In the genomic region with DNA sequence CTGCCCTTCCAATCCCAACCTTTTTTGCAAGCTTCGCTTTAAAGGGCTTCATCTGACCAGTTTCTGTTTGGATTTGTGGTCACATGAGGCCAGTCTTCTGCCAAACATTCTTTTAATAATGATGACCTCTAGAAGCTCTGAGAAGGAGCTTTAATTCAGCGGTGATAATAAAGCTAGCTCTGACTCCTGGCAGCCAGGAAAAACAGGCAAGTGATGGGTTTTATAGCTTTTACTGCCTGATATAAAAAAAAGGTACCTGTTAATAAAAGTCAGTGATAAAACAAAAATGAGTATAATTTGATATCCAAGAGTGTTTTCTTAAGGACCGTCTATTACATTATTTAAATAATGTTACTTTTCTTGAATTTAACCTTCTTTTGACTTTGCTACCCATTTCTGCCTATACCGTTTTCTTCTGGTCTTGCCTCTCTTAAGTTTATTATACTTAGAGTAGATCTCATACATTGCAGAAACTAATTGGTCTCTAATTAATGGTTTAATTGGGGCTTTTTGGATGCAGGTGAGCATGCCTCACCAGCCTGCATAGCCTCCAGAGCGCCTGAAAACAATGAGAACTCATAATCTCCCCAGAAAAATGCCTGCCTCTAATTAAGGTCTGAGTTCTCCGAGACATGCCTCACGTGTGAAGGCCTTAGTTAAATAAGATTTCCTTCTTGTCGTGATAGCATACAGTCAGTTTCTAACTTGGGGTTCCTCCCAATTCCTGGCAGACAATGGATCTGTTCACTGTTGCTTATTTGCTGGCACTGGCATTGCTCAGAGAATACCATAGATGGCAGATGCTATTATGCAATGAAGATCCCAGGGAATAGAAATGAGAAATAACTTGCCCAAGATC, we compare ENCODE assay signal across 12 mouse cellular contexts.
DNase-seq lines count a peak whose midpoint lies in the region; ATAC-seq and TF ChIP-seq lines count a peak whose summit lies in the region.
"Had no signal": no experiment of that assay in that cellular context is flagged by ENCODE, and none has a peak within 500 bp of the region (broad histone marks: within the 10 kb centered on the region; RNA-seq: fewer than 3 reads in every experiment).

No protein-coding gene starts in this region.

- H3K27ac ChIP-seq in heart, postnatal 0 days (ENCODE audit: low read depth), result peak overlapping the region; percentile 50
- no peak overlapping the region for H3K27ac ChIP-seq in heart, adult 2 months
- H3K27ac ChIP-seq in lung, embryonic 16.5 days (ENCODE audit: low read length), result no peak overlapping the region
- peak overlapping the region; percentile 81 for H3K27ac ChIP-seq in forebrain, embryonic 16.5 days (ENCODE audit: low read length)
- H3K27ac ChIP-seq in stomach, postnatal 0 days (replicated peaks), result no peak overlapping the region
- H3K27ac ChIP-seq: embryonic facial prominence, embryonic 15.5 days; kidney, postnatal 0 days; liver, embryonic 12.5 days; macrophage had no signal

- WGBS in heart, postnatal 0 days, result 67% methylated on average over 8 of the region's 8 CpGs
- WGBS in heart, adult 2 months, result 72% methylated on average over 8 of the region's 8 CpGs
- 66% methylated on average over 8 of the region's 8 CpGs for WGBS in lung, embryonic 16.5 days
- WGBS in forebrain, embryonic 16.5 days, result 15% methylated on average over 8 of the region's 8 CpGs
- 71% methylated on average over 8 of the region's 8 CpGs for WGBS in stomach, postnatal 0 days

- H3K36me3 ChIP-seq in heart, postnatal 0 days (replicated peaks; ENCODE audit: control insufficient read depth, insufficient read depth, low read length), result no peaks in the 10 kb centered on the region
- H3K36me3 ChIP-seq in heart, adult 2 months (ENCODE audit: control insufficient read depth, insufficient read depth, low read length), result no peaks in the 10 kb centered on the region
- H3K36me3 ChIP-seq in lung, embryonic 16.5 days (ENCODE audit: control insufficient read depth, insufficient read depth, low read length), result no peaks in the 10 kb centered on the region
- H3K36me3 ChIP-seq in forebrain, embryonic 16.5 days (ENCODE audit: control insufficient read depth, insufficient read depth), result no peaks in the 10 kb centered on the region
- H3K36me3 ChIP-seq in stomach, postnatal 0 days (ENCODE audit: control insufficient read depth, insufficient read depth, low read length), result no peaks in the 10 kb centered on the region
- H3K36me3 ChIP-seq: embryonic facial prominence, embryonic 15.5 days; liver, embryonic 12.5 days had no signal

- no peaks in the 10 kb centered on the region for H3K79me2 ChIP-seq in heart, adult 2 months (replicated peaks; ENCODE audit: control insufficient read depth, insufficient read depth, low read length)

- peak overlapping the region; percentile 33 for H3K4me2 ChIP-seq in heart, postnatal 0 days (ENCODE audit: low read depth, low read length)
- H3K4me2 ChIP-seq in lung, embryonic 16.5 days (ENCODE audit: low read depth, low read length), result no peak overlapping the region
- H3K4me2 ChIP-seq in forebrain, embryonic 16.5 days (ENCODE audit: low read length), result no peak overlapping the region
- no peak overlapping the region for H3K4me2 ChIP-seq in stomach, postnatal 0 days (replicated peaks; ENCODE audit: low read depth)
- H3K4me2 ChIP-seq: embryonic facial prominence, embryonic 15.5 days; liver, embryonic 12.5 days had no signal

- H3K27me3 ChIP-seq in heart, postnatal 0 days (ENCODE audit: control insufficient read depth, insufficient read depth, low read length), result no peaks in the 10 kb centered on the region
- H3K27me3 ChIP-seq in heart, adult 2 months (ENCODE audit: control insufficient read depth, insufficient read depth, low read length), result no peaks in the 10 kb centered on the region
- no peaks in the 10 kb centered on the region for H3K27me3 ChIP-seq in lung, embryonic 16.5 days (ENCODE audit: control insufficient read depth, insufficient read depth, low read depth, low read length)
- no peaks in the 10 kb centered on the region for H3K27me3 ChIP-seq in forebrain, embryonic 16.5 days (replicated peaks; ENCODE audit: control insufficient read depth, insufficient read depth, low read length)
- no peaks in the 10 kb centered on the region for H3K27me3 ChIP-seq in stomach, postnatal 0 days (ENCODE audit: control insufficient read depth, insufficient read depth, low read length)
- H3K27me3 ChIP-seq: embryonic facial prominence, embryonic 15.5 days; liver, embryonic 12.5 days had no signal

- TF ChIP-seq EP300 in heart, postnatal 0 days (IDR thresholded peaks at IDR 0.05; ENCODE audit: low read depth), result no peak
- no peak for TF ChIP-seq EP300 in heart, adult 2 months (IDR thresholded peaks at IDR 0.05; ENCODE audit: insufficient read depth, low read depth, low read length)
- TF ChIP-seq EP300 in stomach, postnatal 0 days (optimal IDR thresholded peaks at IDR 0.05), result no peak

- peak overlapping the region; percentile 14; the same call in 1 of the 2 replicates for H3K4me3 ChIP-seq in heart, postnatal 0 days (ENCODE audit: low read depth, low read length)
- H3K4me3 ChIP-seq in heart, adult 2 months, result no peak overlapping the region
- no peak overlapping the region for H3K4me3 ChIP-seq in lung, embryonic 16.5 days (ENCODE audit: low read length)
- no peak overlapping the region for H3K4me3 ChIP-seq in forebrain, embryonic 16.5 days (replicated peaks; ENCODE audit: low read length)
- no peak overlapping the region for H3K4me3 ChIP-seq in stomach, postnatal 0 days (ENCODE audit: low read depth, low read length)
- H3K4me3 ChIP-seq: embryonic facial prominence, embryonic 15.5 days; liver, embryonic 12.5 days had no signal

- intact Hi-C loops in heart, adult 2 months (cut with DNase I), result no loop called here

- peak; percentile 55; the same call in 1 of the 2 replicates for ATAC-seq in heart, postnatal 0 days (ENCODE audit: insufficient read depth, low read depth)
- ATAC-seq in lung, embryonic 16.5 days (ENCODE audit: low read depth), result no peak
- peak; percentile 47; the same call in 1 of the 2 replicates for ATAC-seq in forebrain, embryonic 16.5 days
- ATAC-seq in stomach, postnatal 0 days (ENCODE audit: low FRiP score, low TSS enrichment), result no peak
- ATAC-seq: liver, embryonic 12.5 days had no signal

- H3K9me3 ChIP-seq in heart, postnatal 0 days (replicated peaks; ENCODE audit: control insufficient read depth, low read length), result no peaks in the 10 kb centered on the region
- no peaks in the 10 kb centered on the region for H3K9me3 ChIP-seq in lung, embryonic 16.5 days (ENCODE audit: control insufficient read depth, low read length)
- no peaks in the 10 kb centered on the region for H3K9me3 ChIP-seq in forebrain, embryonic 16.5 days (ENCODE audit: control insufficient read depth, low read length)
- no peaks in the 10 kb centered on the region for H3K9me3 ChIP-seq in stomach, postnatal 0 days (ENCODE audit: control insufficient read depth, low read length)
- H3K9me3 ChIP-seq: embryonic facial prominence, embryonic 15.5 days; liver, embryonic 12.5 days had no signal

- no peak for TF ChIP-seq CTCF in heart, postnatal 0 days (IDR thresholded peaks at IDR 0.05; ENCODE audit: low read depth)
- no peak; the same call in 1 of the 2 replicates for TF ChIP-seq CTCF in heart, adult 2 months (IDR thresholded peaks at IDR 0.05)
- no peak for TF ChIP-seq CTCF in stomach, postnatal 0 days (IDR thresholded peaks at IDR 0.05; ENCODE audit: low read depth)

- no peak overlapping the region for H3K9ac ChIP-seq in heart, postnatal 0 days (replicated peaks; ENCODE audit: low read depth, low read length)
- no peak overlapping the region for H3K9ac ChIP-seq in heart, adult 2 months (ENCODE audit: low read depth, low read length)
- 0 out of 2 replicates have a peak overlapping the region, but pooled peaks have one; percentile 5 for H3K9ac ChIP-seq in lung, embryonic 16.5 days (ENCODE audit: low read length)
- no peak overlapping the region; the same call in 1 of the 2 replicates for H3K9ac ChIP-seq in forebrain, embryonic 16.5 days (replicated peaks; ENCODE audit: low read depth, low read length)
- H3K9ac ChIP-seq in stomach, postnatal 0 days (ENCODE audit: low read length), result no peak overlapping the region
- H3K9ac ChIP-seq: embryonic facial prominence, embryonic 15.5 days; liver, embryonic 12.5 days had no signal

- no peaks in the 10 kb centered on the region for H3K4me1 ChIP-seq in heart, postnatal 0 days (ENCODE audit: control insufficient read depth, insufficient read depth)
- H3K4me1 ChIP-seq in heart, adult 2 months (ENCODE audit: control insufficient read depth, insufficient read depth, low read length), result 0 out of 2 replicates have a peak, but pooled peaks cover 1% of the 10 kb centered on the region
- H3K4me1 ChIP-seq in lung, embryonic 16.5 days (replicated peaks; ENCODE audit: control insufficient read depth, insufficient read depth, low read length), result peaks cover 6% of the 10 kb centered on the region
- peaks cover 20% of the 10 kb centered on the region for H3K4me1 ChIP-seq in forebrain, embryonic 16.5 days (replicated peaks; ENCODE audit: control insufficient read depth, insufficient read depth, low read length)
- no peaks in the 10 kb centered on the region for H3K4me1 ChIP-seq in stomach, postnatal 0 days (replicated peaks; ENCODE audit: control insufficient read depth, insufficient read depth)
- H3K4me1 ChIP-seq: liver, embryonic 12.5 days had no signal

- TF ChIP-seq POLR2A in heart, adult 2 months (IDR thresholded peaks at IDR 0.05; ENCODE audit: insufficient read depth, low read depth, low read length), result no peak

- no peak for DNase-seq in heart, postnatal 0 days (ENCODE audit: low spot score)
- DNase-seq in heart, adult 2 months, result no peak
- no peak for DNase-seq in lung, postnatal 25 days (ENCODE audit: low spot score)
- DNase-seq in brain, adult 2 months (ENCODE audit: low read depth, low spot score), result peak; percentile 29
- no peak for DNase-seq in right cerebral cortex, postnatal 10 days (ENCODE audit: low spot score in 2 of 2)
- DNase-seq in stomach, postnatal 0 days (ENCODE audit: low spot score), result no peak

Comparison
In these comparisons a context has a peak if more than half of its experiments do, and no peak if none do; other contexts are left out.
1. H3K27ac ChIP-seq: peak in heart, postnatal 0 days (single experiment) and forebrain, embryonic 16.5 days (single experiment); none in heart, adult 2 months (single experiment), lung, embryonic 16.5 days (single experiment) and stomach, postnatal 0 days (single experiment).
2. ATAC-seq: peak in heart, postnatal 0 days (single experiment) and forebrain, embryonic 16.5 days (single experiment); none in lung, embryonic 16.5 days (single experiment) and stomach, postnatal 0 days (single experiment).